Mouse (Mus musculus): Measurements from ENCODE around the gene Gm11555.
"Not testable (repeated sequence)": the region's sequence is repeated elsewhere in the genome, so short reads cannot be mapped to it uniquely, and the experiment has no call there.

Gm11555 gene

DNA sequence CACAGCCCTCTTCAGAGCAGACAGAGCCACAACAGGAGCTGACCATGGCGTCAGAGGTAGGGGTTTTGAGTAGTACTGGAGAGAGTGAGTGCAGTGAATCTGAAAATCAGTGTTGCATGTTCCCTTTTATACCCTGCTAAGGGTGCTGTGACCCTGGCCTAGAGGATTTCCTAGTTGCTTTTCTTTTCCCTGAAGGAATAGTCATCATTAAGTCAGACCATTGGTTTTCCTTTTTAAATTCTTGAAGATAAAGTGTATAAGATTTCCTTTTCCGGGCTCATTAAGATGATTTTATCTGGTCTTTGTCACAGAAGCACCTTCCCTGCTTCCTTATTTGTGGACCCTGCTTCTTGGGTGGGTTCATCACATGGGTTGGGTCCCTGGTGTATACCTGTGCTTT is at the start of gene Gm11555:
Gene Gm11555 (minus strand): TSS at position 101 of the 400 bp plus-strand sequence.
- DNase-seq (ENCODE audit: low spot score) = no peak

DNA sequence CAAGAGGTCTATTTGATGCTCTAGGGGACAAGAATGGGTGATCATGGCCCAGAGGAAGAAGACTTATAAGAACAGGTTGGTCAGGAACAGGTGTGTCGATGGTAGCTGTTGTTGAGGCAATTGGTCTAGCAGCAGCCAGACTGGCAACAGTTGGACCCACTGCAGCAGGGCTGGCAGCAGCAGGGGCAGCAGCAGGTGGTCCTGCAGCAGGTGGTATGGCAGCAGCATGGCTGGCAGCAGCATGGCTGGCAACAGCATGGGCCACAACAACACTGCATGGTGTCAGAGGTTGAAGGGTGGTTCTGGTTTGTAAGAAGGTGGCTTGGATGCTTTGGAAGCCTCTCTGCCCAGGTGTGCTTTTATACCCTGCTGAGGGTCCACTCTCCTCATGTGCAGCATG is 40.4 kb upstream of the Gm11555 start, which contains the start of gene Gm14190:
Gene Gm14190 (minus strand): TSS at position 278 of the 400 bp plus-strand sequence.
- DNase-seq (ENCODE audit: low spot score) = no peak

DNA sequence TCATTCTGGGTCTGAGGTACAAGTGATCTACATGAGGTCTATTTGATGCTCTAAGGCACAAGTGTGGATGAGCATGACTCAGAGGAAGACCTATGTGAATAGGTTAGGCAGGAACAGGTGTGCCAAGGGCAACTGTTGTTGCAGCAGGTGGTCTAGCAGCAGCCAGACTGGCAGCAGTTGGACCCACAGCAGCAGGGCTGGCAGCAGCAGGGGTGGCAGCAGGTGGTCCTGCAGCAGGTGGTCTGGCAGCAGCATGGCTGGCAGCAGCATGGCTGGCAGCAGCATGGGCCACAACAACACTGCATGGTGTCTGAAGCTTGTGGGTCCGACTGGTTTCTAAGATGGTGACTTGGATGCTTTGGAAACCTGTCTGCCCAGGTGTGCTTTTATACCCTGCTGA is 35.2 kb upstream of the Gm11555 start:
- not testable (repeated sequence) for DNase-seq (ENCODE audit: low spot score)

DNA sequence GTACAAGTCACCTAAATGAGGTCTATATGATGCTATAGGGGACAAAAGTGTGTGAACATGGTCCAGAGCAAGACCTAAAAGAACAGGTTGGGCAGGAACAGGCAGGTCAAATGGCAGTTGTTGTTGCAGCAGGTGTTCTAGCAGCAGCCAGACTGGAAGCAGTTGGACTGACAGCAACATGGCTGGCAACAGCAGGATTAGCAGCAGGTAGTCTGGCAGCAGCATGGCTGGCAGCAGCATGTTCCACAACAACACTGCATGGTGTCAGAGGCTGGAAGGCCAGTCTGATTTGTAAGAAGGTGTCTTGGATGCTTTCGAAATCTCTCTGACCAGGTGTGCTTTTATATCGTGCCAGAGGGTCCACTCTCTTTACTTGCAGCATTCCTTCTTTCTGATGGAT is 33.4 kb upstream of the Gm11555 start:
- no peak for DNase-seq (ENCODE audit: low spot score)

DNA sequence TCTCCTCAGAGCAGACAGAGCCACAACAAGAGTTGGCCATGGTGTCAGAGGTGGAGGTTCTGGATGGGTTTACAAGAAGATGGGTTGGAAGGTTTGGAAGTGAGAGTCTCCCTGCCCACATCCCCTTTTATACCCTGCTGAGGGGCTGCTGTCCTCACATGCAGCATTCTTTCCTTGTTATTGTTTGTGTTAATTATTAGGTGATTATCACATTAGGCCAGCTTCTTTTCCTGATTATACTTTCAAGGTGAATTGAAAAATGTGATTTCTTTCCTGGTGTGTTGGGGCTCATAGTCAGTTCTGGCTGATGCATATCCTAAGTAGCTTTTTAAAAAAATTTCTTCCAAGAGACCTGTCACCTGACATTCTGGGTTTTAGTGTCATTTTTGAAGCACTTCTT is 15.8 kb upstream of the Gm11555 start, which contains the start of gene Krtap4-6:
Gene Krtap4-6 (minus strand): TSS at position 101 of the 400 bp plus-strand sequence.
- DNase-seq (ENCODE audit: low spot score) = no peak

DNA sequence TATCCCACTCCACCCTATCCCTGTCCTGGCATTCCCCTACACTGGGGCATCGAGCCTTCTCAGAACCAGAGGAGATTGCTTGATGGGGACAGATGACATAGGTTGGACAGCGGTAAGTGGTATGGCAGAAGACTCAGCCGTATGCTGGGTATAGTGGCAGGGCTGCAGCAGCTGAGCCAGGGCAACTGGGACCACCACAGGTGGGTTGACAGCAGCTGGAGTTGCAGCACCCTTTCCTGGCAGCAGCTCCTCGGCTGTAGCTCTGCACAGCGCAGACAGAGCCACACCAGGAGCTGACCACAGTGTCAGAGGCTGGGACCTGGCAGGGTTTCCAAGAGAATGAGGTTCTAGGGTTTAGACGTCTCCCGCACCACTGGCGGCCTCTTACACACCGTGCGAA is 12.8 kb upstream of the Gm11555 start:
- no peak for DNase-seq (ENCODE audit: low spot score)

DNA sequence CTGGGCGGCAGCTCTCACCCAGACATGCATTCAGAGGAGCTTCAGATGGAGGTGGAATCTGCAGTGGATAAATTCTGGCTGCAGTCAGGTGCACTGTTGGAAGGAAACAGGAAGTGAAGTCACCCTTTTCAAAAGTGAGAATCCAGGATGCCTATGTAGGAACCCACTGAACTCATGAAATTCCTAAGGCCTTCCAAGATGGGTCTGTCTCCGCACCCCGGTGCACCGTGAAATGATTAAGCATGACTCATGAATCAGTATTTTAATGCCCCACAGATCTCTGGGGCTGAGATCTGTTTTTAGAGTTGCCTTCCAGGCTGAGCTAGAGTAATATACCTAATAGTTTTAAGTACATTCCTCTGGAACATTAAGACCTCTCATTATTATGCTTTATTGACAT is 9.2 kb upstream of the Gm11555 start:
- DNase-seq (ENCODE audit: low spot score) = no peak

DNA sequence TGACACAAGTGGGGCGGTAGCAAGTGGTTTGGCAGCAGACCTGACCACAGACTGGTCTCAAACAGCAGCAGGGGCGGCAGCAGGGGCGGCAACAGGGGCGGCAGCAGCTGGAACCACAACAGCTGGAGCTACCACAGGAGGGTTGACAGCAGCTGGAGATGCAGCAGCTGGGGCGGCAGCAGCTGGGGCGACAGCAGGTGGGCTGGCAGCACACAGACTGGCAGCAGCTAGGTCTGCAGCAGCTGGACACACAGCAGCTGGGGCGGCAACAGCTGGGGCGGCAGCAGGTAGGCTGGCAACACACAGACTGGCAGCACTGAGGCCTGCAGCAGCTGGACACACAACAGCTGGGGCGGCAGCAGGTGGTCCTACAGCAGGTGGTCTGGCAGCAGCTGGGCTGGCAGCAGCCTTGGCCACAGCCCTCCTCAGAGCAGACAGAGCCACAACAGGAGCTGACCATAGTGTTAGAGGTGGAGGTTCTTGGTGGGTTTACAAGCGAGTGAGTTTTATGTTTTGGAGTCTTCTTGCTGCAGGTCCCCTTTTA is 8.5 kb upstream of the Gm11555 start, which contains the start of gene Gm11563:
Gene Gm11563 (minus strand): TSS at position 494 of the 544 bp plus-strand sequence.
- not testable (repeated sequence) for DNase-seq (ENCODE audit: low spot score)

DNA sequence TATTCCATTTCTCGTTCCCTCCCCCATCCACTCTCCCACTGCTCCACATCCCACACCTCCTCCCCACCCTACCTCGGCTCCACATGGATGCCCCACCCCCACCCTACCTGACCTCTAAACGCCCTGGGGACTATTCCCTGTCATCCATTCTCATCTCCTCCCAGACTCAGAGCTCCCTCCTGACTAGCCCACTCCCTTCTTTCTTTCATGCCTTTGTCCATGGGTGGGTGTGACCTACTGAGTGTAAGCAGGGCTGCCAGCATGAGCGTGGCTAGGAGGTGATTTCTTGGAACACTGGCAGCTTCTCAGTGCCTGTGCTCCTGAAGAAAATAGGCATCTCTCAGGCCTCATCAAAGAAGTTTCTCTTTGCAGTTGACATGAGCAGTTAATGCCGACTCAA is 7.0 kb upstream of the Gm11555 start:
- DNase-seq (ENCODE audit: low spot score) = no peak

DNA sequence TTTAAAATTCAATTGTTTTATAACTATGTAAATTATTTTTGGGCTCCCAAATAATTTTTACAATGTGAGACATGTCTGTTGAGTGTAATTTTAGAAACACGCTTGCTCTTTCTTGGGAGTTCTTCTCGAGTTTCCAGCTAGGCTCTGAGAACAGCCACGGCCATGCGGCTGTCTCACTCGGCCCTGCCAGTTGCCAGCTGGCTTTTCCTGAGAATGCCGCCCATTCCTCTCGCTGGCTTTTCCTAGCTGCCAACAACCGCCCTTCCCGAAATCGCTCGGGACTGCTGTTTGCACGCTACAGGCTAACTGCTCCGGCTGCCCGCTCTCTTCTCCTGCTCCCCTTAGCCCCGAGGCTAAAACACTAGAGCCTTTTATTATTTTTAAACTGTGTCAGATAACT is 3.6 kb downstream of the Gm11555 start:
- DNase-seq (ENCODE audit: low spot score) = no peak

DNA sequence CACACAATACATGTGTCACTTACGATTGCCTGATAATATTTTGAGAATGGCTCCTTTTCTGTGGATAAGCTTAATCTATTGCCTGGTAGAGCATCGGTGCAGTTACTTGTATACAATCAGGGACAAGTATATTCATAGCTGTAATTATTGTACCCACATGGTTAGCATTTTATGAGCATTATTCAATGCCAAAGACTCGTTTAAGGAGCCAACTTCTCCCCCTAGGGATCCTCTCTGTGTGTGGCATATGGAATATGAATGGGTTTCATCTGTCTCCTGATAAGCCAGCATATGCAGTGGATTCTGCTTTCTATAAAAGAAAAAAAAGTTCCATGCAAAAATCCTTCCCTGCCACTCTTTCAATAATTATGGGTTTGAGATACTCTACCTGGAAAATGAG is 5.7 kb downstream of the Gm11555 start:
- no peak for DNase-seq (ENCODE audit: low spot score)

DNA sequence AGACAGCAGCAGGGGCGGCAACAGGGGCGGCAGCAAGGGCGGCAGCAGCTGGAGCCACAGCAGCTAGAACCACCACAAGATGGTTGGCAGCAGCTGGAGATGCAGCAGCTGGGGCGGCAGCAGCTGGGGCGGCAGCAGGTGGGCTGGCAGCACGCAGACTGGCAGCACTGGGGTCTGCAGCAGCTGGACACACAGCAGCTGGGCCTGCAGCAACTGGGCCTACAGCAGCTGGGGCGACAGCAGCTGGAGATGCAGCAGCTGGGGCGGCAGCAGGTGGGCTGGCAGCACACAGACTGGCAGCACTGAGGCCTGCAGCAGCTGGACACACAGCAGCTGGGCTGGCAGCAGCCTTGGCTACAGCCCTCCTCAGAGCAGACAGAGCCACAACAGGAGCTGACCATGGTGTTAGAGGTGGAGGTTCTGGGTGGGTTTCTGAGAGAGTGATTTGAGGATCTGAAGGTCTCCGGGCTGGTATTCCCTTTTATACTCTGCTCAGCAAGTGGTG is 6.3 kb downstream of the Gm11555 start, which contains the start of gene Krtap4-7:
Gene Krtap4-7 (minus strand): TSS at position 455 of the 505 bp plus-strand sequence.
- DNase-seq (ENCODE audit: low spot score) = not testable (repeated sequence)

DNA sequence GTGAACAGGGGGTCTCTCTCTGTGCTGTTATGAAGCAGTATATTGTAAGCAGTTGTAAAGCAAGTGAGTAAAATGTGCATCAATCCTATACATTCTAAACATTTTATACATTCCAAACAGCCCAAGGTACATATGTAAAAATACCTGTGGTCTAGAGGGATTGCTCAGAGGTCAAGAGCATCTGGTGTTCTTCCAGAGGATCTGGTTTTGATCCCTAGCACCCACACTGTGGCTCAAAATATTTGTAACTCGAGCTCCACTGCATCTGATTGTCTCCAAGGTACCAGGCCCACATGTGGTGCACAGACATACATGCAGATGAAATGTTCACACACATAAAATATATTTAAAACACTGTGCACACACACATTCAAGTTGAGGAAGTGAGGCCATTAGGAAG is 9.1 kb downstream of the Gm11555 start:
- no peak for DNase-seq (ENCODE audit: low spot score)

DNA sequence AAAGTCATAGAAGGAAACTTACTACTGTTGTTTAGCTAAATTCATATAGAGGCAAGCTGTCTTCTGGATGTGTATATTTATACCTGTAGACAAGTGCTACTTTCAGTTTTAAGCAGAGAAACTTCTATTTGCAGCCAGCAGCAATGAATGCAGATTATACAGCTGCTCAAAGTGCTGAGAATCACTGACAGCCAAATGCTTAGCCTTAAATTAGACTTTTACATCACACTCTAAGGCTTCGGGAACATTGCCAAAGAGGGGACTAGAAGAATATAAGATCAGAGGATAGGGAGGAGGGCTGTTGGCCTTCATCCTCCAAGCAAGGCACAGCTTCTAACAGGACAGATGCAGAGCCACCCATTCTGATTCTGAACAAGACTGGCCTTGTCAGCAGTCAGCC is 12.9 kb downstream of the Gm11555 start:
- DNase-seq (ENCODE audit: low spot score) = no peak

DNA sequence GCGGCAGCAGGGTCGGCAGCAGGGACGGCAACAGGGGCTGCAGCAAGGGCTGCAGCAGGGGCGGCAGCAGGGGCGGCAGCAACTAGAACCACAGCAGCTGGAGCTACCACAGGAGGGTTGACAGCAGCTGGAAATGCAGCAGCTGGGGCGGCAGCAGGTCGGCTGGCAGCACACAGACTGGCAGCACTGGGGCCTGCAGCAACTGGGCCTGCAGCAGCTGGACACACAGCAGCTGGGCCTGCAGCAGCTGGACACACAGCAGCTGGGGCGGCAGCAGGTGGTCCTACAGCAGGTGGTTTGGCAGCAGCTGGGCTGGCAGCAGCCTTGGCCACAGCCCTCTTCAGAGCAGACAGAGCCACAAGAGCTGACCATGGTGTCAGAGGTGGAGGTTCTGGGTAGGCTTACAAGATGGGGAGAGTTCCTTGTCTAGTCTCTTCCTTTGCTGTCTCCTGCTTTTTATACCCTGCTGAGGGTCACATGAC is 15.3 kb downstream of the Gm11555 start, which contains the start of gene Krtap4-2:
Gene Krtap4-2 (minus strand): TSS at position 432 of the 482 bp plus-strand sequence.
- DNase-seq (ENCODE audit: low spot score) = no peak

DNA sequence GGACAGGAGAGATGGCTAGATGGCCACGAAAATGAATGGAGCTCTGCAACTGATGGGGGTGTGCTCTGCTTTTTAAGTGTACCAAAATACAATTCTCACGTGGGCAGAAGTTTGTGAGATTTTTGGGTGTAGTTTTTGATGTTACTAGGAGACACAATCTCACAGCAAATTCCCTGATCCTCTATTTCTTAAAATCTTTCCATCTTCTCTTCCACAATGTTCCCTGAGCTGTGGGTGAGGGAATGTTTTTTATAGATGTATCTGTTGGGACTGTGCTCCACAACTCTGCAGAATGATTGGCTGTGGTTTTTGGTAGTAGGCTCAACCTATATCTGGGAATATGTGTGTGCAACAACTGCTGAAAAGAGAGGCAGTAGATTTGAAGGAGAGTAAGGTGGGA is 16.7 kb downstream of the Gm11555 start:
- DNase-seq (ENCODE audit: low spot score) = no peak

DNA sequence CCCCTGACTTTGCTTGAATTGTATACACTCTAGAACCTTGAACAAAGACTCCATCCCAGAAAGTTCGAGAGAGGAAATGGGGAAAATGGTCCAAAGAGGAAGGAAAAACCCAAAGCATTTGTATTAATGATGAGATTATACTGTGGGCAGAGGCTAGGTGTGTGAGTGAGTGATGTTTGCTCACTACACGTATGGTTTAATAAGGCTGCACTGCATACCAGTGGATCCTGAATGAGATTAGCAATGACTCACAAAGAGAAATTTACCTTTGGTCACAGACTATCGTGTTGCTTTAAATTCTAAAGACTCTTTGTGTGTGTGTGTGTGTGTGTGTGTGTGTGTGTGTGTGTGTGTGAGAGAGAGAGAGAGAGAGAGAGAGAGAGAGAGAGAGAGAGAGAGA is 19.1 kb downstream of the Gm11555 start:
- no peak for DNase-seq (ENCODE audit: low spot score)

DNA sequence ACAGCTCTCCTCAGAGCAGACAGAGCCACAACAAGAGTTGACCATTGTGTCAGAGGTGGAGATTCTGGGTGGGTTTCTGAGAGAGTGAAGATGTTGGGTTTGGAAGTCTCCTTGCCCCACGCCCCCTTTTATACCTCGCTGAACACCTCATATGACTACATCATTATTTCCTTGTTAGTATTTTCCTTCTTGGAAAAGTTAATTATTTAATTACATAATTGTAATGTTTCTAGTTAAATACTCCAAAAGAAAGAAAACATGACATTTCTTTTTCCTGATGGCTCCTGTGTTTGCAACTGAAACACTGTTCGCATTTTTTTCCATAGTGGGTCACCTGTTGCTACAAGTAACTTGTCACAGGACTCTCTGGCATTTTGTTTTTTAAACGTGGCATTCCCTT is 21.9 kb downstream of the Gm11555 start, which contains the start of gene Krtap4-1:
Gene Krtap4-1 (minus strand): TSS at position 101 of the 400 bp plus-strand sequence.
- no peak for DNase-seq (ENCODE audit: low spot score)

DNA sequence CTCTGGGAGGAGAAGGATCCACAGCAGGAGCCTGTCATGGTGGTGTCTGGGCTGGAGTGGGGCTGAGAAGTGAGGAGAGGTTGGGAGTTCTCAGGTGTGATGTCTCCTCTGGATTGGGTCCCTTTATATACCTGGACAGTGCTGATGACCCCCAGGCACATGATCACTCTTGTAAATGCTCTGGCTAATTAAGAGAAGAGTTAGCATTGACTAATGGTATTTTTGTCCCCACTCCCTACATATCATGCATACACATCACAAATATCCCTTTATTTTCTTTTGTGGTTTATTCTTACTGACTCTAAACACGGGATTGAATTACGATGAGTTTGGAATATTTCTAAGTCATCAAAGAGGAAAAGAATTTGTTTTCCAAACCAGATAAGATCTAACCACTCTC is 29.7 kb downstream of the Gm11555 start, which contains the start of gene Gm11562:
Gene Gm11562 (minus strand): TSS at position 101 of the 400 bp plus-strand sequence.
- DNase-seq (ENCODE audit: low spot score) = no peak

DNA sequence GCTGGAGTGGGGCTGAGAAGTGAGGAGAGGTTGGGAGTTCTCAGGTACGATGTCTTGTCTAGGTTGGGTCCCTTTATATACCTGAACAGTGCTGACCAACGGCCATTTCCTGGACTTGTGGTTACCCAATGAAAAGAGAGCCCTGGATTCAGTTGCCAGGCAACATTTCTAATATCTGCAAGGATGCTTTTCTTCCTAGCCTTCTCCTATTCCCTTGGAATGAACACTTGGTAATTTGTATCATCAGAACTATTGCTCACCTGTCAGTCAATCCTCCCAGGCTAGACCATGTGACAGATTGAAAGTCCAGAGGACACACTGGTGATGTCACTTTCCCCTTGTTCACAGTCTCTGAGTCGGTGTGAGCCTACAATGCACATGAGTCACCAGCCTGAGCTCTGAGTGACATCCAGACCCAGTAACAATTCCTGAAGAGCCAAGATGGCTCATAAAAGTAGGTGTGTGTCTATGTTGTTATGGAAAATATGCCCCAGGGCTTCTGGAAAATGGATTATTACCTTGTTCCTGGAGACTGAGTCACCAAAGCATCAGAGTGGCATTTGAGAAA is 35.2 kb downstream of the Gm11555 start, which contains the start of gene Krtap2-4:
Gene Krtap2-4 (minus strand): TSS at position 51 of the 568 bp plus-strand sequence.
- no peak for DNase-seq (ENCODE audit: low spot score)

DNA sequence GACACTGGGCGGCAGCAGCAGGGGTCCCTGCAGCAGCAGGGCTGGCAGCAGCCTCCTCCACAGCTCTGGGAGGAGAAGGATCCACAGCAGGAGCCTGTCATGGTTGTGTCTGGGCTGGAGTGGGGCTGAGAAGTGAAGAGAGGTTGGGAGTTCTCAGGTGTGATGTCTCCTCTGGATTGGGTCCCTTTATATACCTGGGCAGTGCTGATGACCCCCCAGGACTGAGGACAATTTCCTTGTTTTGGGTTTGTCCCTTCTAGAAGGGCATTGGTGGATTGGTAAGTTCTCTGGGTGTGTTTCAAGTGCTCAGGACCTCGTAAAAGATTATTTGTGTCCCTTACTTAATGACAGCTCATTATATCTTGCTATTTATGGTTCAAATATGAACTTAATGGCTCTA is 39.9 kb downstream of the Gm11555 start, which contains the start of gene Gm11937:
Gene Gm11937 (minus strand): TSS at position 101 of the 400 bp plus-strand sequence.
- not testable (repeated sequence) for DNase-seq (ENCODE audit: low spot score)

DNA sequence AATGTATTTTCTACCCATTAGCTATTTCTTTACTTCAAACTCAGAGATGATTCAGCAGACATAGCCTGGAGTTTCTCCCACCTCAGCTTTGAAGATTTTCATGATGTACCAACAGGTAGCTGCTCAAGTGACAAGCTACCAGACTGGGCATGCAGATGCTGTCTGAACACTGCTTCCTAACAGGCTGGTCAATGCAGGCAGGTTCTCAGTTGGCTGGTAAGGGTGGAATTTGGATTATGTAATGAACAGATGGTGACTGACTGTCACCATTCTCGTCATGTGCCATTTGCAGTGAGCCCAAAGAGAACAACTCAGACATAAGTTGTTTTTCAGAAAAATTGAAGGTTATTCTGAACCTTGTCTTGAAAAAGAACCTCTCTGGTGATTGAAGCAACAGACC is 40.9 kb downstream of the Gm11555 start:
- DNase-seq (ENCODE audit: low spot score) = no peak

DNA sequence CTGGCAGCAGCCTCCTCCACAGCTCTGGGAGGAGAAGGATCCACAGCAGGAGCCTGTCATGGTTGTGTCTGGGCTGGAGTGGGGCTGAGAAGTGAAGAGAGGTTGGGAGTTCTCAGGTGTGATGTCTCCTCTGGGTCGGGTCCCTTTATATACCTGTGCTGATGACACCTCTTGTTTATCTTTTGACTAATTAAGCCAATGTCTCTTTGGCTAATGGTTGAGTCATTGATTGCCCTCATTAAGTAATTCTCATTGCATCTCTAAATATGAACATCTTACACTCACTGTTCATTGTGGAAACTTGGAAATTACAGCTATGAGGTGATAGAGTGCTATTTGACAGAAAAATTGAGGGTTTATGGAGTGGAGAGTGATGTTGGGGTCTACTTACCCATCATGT is 46.8 kb downstream of the Gm11555 start, which contains the start of gene Gm11938:
Gene Gm11938 (minus strand): TSS at position 101 of the 400 bp plus-strand sequence.
- not testable (repeated sequence) for DNase-seq (ENCODE audit: low spot score)

Measured in urinary bladder, postnatal 10 days (tissue).